Mouse (Mus musculus) midbrain, postnatal 0 days (tissue): ENCODE measurements around the gene Bex3. TPM values are rescaled to one million over a fixed set of nuclear protein-coding genes. Genes with fewer than 3 reads are reported as not detected.

ENCODE experiments used
- ATAC-seq: fragments of 200-750 bp; cut with Nextera tagmentation; 2 replicates; pipeline ENCODE4 v1.8.0; 2017; ENCODE audit warnings: moderate number of reproducible peaks, mild to moderate bottlenecking, moderate TSS enrichment, moderate library complexity; ENCODE audit not compliant: low FRiP score
- DNase-seq: peaks from one replicate; pipeline ENCODE4 v3.0.0-alpha.2; 2015; ENCODE audit warnings: low spot score
- H3K27ac ChIP-seq: fragments of 300-500 bp; sonication (generic); 2 replicates; pipeline ENCODE4 v1.5.1; 2014; ENCODE audit warnings: low read depth, mild to moderate bottlenecking, low read length, mixed read lengths
- H3K27me3 ChIP-seq: fragments of 300-500 bp; sonication (generic); 2 replicates; pipeline ENCODE4 v1.6.1; 2014; ENCODE audit warnings: low read length, control low read depth, mixed read lengths; ENCODE audit not compliant: insufficient read depth
- H3K36me3 ChIP-seq: fragments of 300-500 bp; sonication (generic); 2 replicates; pipeline ENCODE4 v1.6.1; 2014; ENCODE audit warnings: low read length, control low read depth, mixed read lengths; ENCODE audit not compliant: insufficient read depth
- H3K4me1 ChIP-seq: fragments of 300-500 bp; sonication (generic); 2 replicates; pipeline ENCODE4 v1.6.1; 2014; ENCODE audit warnings: mild to moderate bottlenecking, control low read depth, antibody characterized with exemption, low read length, mixed read lengths; ENCODE audit not compliant: insufficient read depth
- H3K4me2 ChIP-seq: fragments of 300-500 bp; sonication (generic); 2 replicates; pipeline ENCODE4 v1.6.1; 2014; ENCODE audit warnings: low read depth, mild to moderate bottlenecking, low read length, mixed read lengths; ENCODE audit not compliant: poor library complexity, severe bottlenecking
- H3K4me3 ChIP-seq: fragments of 300-500 bp; sonication (generic); 2 replicates; pipeline ENCODE4 v1.5.1; 2014; ENCODE audit warnings: low read depth, mild to moderate bottlenecking, low read length, moderate library complexity
- H3K9ac ChIP-seq: fragments of 300-500 bp; sonication (generic); replicated peaks from 2 replicates; pipeline ENCODE4 v1.6.1; 2014; ENCODE audit warnings: mild to moderate bottlenecking, low read length, moderate library complexity, mixed read lengths; ENCODE audit not compliant: poor library complexity, severe bottlenecking
- H3K9me3 ChIP-seq: fragments of 300-500 bp; sonication (generic); 2 replicates; pipeline ENCODE4 v1.6.1; 2016; ENCODE audit warnings: low read length, control low read depth
- CTCF ChIP-seq: IDR thresholded peaks from 2 replicates; pipeline ENCODE4 v1.5.1; 2016; ENCODE audit warnings: antibody characterized with exemption, mild to moderate bottlenecking
- WGBS: fragments of 180-500 bp; shearing (Covaris S2); extraction: QIAGEN DNeasy Blood & Tissue Kit; methylation state at CpG from one replicate; pipeline ENCODE4 v1.1.7; 2014; 5-methylcytosine and 5-hydroxymethylcytosine counted together
- polyA plus RNA-seq: library from polyadenylated mRNA; unstranded; fragments of >200 nt; fragmentation: Nextera tagmentation; extraction: Ambion mirVana; gene quantifications from 2 replicates; pipeline ENCODE4 v1.2.1, GENCODE M21; 2015
- total RNA-seq: library from RNA; depleted of rRNA; stranded (reverse); fragments of >200 nt; gene quantifications from 2 replicates; pipeline ENCODE4 v1.2.3, GENCODE M21; 2014; rRNA removed

Gene Bex3
- total and polyA plus RNA-seq, 2 experiments from 2014 or later: 324 to 923 TPM

DNA sequence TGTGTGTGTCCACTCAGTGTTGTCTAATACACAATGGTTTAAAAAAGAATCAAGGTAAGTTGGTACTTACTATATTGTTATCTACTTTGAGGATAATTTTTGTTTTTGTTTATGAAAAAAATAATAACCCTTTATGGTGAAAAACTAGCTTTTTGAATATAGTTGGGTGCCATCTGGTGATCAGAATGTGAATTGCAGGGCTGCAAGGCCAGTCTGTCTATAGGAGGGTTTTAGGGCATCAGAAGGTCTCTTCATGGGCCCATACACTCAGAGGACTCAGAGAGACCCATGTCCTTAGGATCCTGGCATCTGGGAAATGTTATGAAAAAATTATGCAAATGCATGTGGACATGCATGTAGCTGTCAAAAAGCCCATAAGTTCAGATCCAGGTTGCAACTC, 34.2 kb downstream of the Bex3 start:
- no peaks in the 10 kb centered on the region for H3K9me3 ChIP-seq
- no peaks in the 10 kb centered on the region for H3K4me1 ChIP-seq
- no peak for ATAC-seq
- H3K36me3 ChIP-seq: no peaks in the 10 kb centered on the region
- peak; percentile 73 for TF ChIP-seq CTCF
- no peak overlapping the region for H3K4me2 ChIP-seq
- DNase-seq: peak; percentile 40
- H3K27me3 ChIP-seq: no peaks in the 10 kb centered on the region
- H3K9ac ChIP-seq: no peak overlapping the region
- no peak overlapping the region for H3K27ac ChIP-seq
- no peak overlapping the region for H3K4me3 ChIP-seq

GRCm38 (mm10) chrX:136306196-136306595, 36.1 kb downstream of the Bex3 start:
- no peak overlapping the region for H3K9ac ChIP-seq
- no peak overlapping the region for H3K4me3 ChIP-seq
- H3K9me3 ChIP-seq: no peaks in the 10 kb centered on the region
- H3K27me3 ChIP-seq: no peaks in the 10 kb centered on the region
- WGBS: 35% methylated on average over 1 of the region's 1 CpGs
- H3K27ac ChIP-seq: no peak overlapping the region
- no peak for DNase-seq
- TF ChIP-seq CTCF: no peak
- no peaks in the 10 kb centered on the region for H3K36me3 ChIP-seq
- no peak for ATAC-seq
- H3K4me2 ChIP-seq: no peak overlapping the region
- no peaks in the 10 kb centered on the region for H3K4me1 ChIP-seq

DNA sequence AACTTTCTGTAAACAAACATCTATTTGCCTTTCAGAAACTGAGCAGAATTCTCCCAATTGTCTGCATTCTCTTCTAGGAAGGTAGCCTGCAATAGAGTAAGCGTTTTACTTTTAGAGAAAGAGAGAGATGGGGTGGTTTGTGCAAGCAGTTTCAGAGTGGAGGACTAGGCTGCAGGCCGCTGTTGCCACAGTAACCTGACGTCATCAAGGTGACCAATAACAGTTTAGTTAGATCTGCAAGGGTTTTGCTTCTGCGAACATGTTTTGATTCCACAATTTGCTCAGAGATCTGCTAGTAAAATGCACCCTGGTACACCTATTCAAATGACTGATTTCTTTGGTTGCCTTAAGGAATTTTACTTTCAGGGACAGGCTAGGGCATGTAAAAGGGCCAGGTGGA, 43.2 kb downstream of the Bex3 start:
- peak overlapping the region; percentile 73 for H3K27ac ChIP-seq
- peak; percentile 82; the same call in 1 of the 2 replicates for ATAC-seq
- no peaks in the 10 kb centered on the region for H3K4me1 ChIP-seq
- H3K4me2 ChIP-seq: peak overlapping the region; percentile 16
- H3K9me3 ChIP-seq: no peaks in the 10 kb centered on the region
- no peak overlapping the region for H3K9ac ChIP-seq
- no peak for TF ChIP-seq CTCF
- DNase-seq: peak; percentile 70
- H3K4me3 ChIP-seq: no peak overlapping the region
- H3K36me3 ChIP-seq: no peaks in the 10 kb centered on the region
- H3K27me3 ChIP-seq: no peaks in the 10 kb centered on the region
- 27% methylated on average over 4 of the region's 4 CpGs for WGBS

- no peak for TF ChIP-seq CTCF
- Histone ChIP-seq H3K9ac (no peak overlapping the region), H3K4me1 (no peaks in the 10 kb centered on the region), H3K9me3 (no peaks in the 10 kb centered on the region), H3K4me2 (peak overlapping the region; percentile 16), H3K36me3 (no peaks in the 10 kb centered on the region), H3K27me3 (no peaks in the 10 kb centered on the region), H3K4me3 (no peak overlapping the region), H3K27ac (peak overlapping the region; percentile 73)
- DNase-seq (peak; percentile 53), ATAC-seq (peak; percentile 85)
- WGBS: 33% methylated on average over 8 of the region's 8 CpGs
Observed at GRCm38 (mm10) chrX:136313792-136314564, 43.9 kb downstream of the Bex3 start.

DNA sequence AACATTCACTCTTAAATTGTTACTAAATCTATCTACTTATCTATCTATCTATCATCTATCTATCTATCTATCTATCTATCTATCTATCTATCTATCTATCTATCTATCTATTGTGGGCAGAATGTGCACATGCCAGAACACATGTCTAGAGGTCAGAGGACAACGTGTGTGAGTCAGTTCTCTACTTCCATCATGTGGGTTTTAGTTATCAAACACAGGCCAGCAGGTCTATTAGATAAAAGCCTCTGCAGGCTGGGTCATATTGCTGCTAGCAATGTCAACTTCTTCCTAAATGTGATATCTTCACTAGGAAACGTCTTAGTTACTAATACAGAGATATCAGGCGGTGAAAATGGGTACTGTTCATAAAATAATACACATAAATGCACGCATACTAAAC, 49.9 kb downstream of the Bex3 start:
- ATAC-seq (no peak), DNase-seq (no peak)
- Histone ChIP-seq H3K9me3 (no peaks in the 10 kb centered on the region), H3K4me3 (no peak overlapping the region), H3K9ac (no peak overlapping the region), H3K27ac (no peak overlapping the region), H3K36me3 (no peaks in the 10 kb centered on the region), H3K4me1 (no peaks in the 10 kb centered on the region), H3K27me3 (no peaks in the 10 kb centered on the region), H3K4me2 (no peak overlapping the region)
- no peak for TF ChIP-seq CTCF
- 68% methylated on average over 4 of the region's 4 CpGs for WGBS

Other genes starting within 250 kb of the Bex3 start
- gene Arxes1, start 236.9 kb upstream of the Bex3 start, total RNA-seq: 73.3 and 85.3 TPM in 2 replicates
- gene Arxes1, start 236.9 kb upstream of the Bex3 start, polyA plus RNA-seq: 228 and 243 TPM in 2 replicates
- gene Bex2, start 202.0 kb upstream of the Bex3 start, total RNA-seq: 294 and 349 TPM in 2 replicates
- 1,179 and 1,237 TPM in 2 replicates for gene Bex2, start 202.0 kb upstream of the Bex3 start, polyA plus RNA-seq
- gene Nxf3, start 185.0 kb upstream of the Bex3 start, total RNA-seq: 0.14 and 0.71 TPM in 2 replicates
- 0.05 and 0.10 TPM in 2 replicates for gene Nxf3, start 185.0 kb upstream of the Bex3 start, polyA plus RNA-seq
- 66.6 and 75.0 TPM in 2 replicates for gene Bex4, start 131.3 kb upstream of the Bex3 start, total RNA-seq
- gene Bex4, start 131.3 kb upstream of the Bex3 start, polyA plus RNA-seq: 189 and 207 TPM in 2 replicates
- 84.0 and 99.7 TPM in 2 replicates for gene Tceal8, start 97.9 kb upstream of the Bex3 start, total RNA-seq
- gene Tceal8, start 97.9 kb upstream of the Bex3 start, polyA plus RNA-seq: 133 and 135 TPM in 2 replicates
- 7.9 and 14.2 TPM in 2 replicates for gene Tceal5, start 66.4 kb upstream of the Bex3 start, total RNA-seq
- gene Tceal5, start 66.4 kb upstream of the Bex3 start, polyA plus RNA-seq: 37.1 and 39.2 TPM in 2 replicates
- 2.6 and 6.2 TPM in 2 replicates for gene Tceal7, start 55.5 kb upstream of the Bex3 start, total RNA-seq
- 5.7 and 5.8 TPM in 2 replicates for gene Tceal7, start 55.5 kb upstream of the Bex3 start, polyA plus RNA-seq
- gene Bex1, start 54.7 kb upstream of the Bex3 start, total RNA-seq: 73.9 and 108 TPM in 2 replicates
- 336 and 338 TPM in 2 replicates for gene Bex1, start 54.7 kb upstream of the Bex3 start, polyA plus RNA-seq
- gene Tceal9, start 25.2 kb upstream of the Bex3 start, total RNA-seq: 71.2 and 131 TPM in 2 replicates
- 253 and 259 TPM in 2 replicates for gene Tceal9, start 25.2 kb upstream of the Bex3 start, polyA plus RNA-seq
- not detected in 2 replicates for gene Kir3dl1, start 247.7 kb downstream of the Bex3 start, total RNA-seq
- gene Kir3dl1, start 247.7 kb downstream of the Bex3 start, polyA plus RNA-seq: not detected in 2 replicates